Mouse (Mus musculus): ENCODE results near the gene Slc44a2. TPM values are rescaled to one million over a fixed set of nuclear protein-coding genes. Genes with fewer than 3 reads are reported as not detected.

Gene Slc44a2
- polyA plus RNA-seq, 1 experiment from 2014 or later = 14.4 TPM

- no peaks in the 10 kb centered on the region for H3K9me3 ChIP-seq (ENCODE audit: low read length)
- peak overlapping the region; percentile 84 for H3K4me2 ChIP-seq (ENCODE audit: low read depth, low read length)
- H3K4me3 ChIP-seq (ENCODE audit: low read depth, low read length) = peak overlapping the region; percentile 81
- WGBS (ENCODE audit: insufficient replicate concordance) = 11% methylated on average over 3 of the region's 3 CpGs
- ATAC-seq (no peak), DNase-seq (no peak)
- peaks cover 29% of the 10 kb centered on the region for H3K4me1 ChIP-seq (ENCODE audit: insufficient read depth)
- peak overlapping the region; percentile 95 for H3K27ac ChIP-seq (ENCODE audit: low read depth)
- H3K9ac ChIP-seq (replicated peaks) = peak overlapping the region; percentile 92
- TF ChIP-seq CTCF (IDR thresholded peaks at IDR 0.05; ENCODE audit: low read depth) (no peak), EP300 (IDR thresholded peaks at IDR 0.05; ENCODE audit: low read depth) (no peak)
- no peaks in the 10 kb centered on the region for H3K27me3 ChIP-seq (ENCODE audit: insufficient read depth, low read length)
- peaks cover 38% of the 10 kb centered on the region for H3K36me3 ChIP-seq (replicated peaks; ENCODE audit: insufficient read depth, low read length)
Measured at GRCm38 (mm10) chr9:21286753-21287152, 33.7 kb upstream of the Slc44a2 start.

DNA sequence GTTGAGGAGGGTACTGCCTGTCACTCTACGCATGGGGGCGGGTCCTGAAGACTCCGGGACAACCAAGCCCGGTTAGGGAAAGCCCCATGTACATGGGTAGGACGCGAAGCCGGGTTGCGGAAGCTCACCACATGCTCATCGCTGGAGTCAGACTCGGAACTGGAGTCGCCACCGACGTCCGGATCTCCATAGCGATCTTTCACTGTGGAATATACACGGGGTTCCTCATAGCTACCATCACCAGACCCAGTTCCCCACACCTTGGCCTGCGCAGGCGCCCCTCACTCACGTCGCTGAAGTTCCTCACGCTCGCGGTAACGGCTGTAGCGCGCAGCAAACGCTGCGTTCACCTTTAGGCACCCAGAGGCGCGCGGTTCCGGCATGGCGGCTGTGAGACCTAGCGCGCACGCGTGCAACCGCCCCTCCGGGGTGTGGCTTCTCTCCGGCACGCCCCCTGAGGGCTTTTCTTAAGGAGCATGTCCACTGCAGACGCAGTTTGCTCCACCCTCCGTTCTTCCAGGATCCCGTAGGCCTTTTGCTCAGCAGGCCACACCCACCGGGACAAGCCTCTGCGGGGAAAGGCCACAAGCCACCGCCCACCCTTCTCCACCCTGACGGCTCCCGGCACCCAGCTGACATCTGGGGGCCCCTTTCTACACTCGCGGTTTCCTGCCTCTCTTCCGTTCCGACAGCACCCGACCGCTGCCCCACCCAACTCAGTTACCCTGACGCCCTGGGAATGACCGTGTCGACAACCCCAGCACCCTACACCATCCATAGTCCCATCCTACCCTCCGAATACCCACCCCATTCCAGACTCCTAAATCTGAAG is 32.7 kb upstream of the Slc44a2 start, which contains the start of gene Kri1:
Gene Kri1, minus strand, starts transcription at position 399 of the 832 bp plus-strand sequence.
- peak; percentile 64 for ATAC-seq
- DNase-seq = peak; percentile 99
- Histone ChIP-seq H3K9ac (replicated peaks) (peak within 1 kb of the TSS; percentile 92), H3K4me2 (ENCODE audit: low read depth, low read length) (peak within 1 kb of the TSS; percentile 84), H3K4me3 (ENCODE audit: low read depth, low read length) (peak within 1 kb of the TSS; percentile 81), H3K27ac (ENCODE audit: low read depth) (peak within 1 kb of the TSS; percentile 95), H3K36me3 (replicated peaks; ENCODE audit: insufficient read depth, low read length) (peaks cover 29% of the 10 kb centered on the region), H3K27me3 (ENCODE audit: insufficient read depth, low read length) (no peaks in the 10 kb centered on the region), H3K4me1 (ENCODE audit: insufficient read depth) (peaks cover 29% of the 10 kb centered on the region), H3K9me3 (ENCODE audit: low read length) (no peaks in the 10 kb centered on the region)
- WGBS (ENCODE audit: insufficient replicate concordance) = under 1% methylated on average over 59 of the region's 59 CpGs
- TF ChIP-seq CTCF (IDR thresholded peaks at IDR 0.05; ENCODE audit: low read depth) = no peak
- peak; percentile 61 for TF ChIP-seq EP300 (IDR thresholded peaks at IDR 0.05; ENCODE audit: low read depth)

- peak overlapping the region; percentile 95 for H3K27ac ChIP-seq (ENCODE audit: low read depth)
- H3K36me3 ChIP-seq (replicated peaks; ENCODE audit: insufficient read depth, low read length) = peaks cover 27% of the 10 kb centered on the region
- no peak for TF ChIP-seq CTCF (IDR thresholded peaks at IDR 0.05; ENCODE audit: low read depth)
- TF ChIP-seq EP300 (IDR thresholded peaks at IDR 0.05; ENCODE audit: low read depth) = 0 out of 2 replicates have a peak, but pooled peaks have one; percentile 5
- 54% methylated on average over 13 of the region's 13 CpGs for WGBS (ENCODE audit: insufficient replicate concordance)
- H3K4me3 ChIP-seq (ENCODE audit: low read depth, low read length) = peak overlapping the region; percentile 81
- peak; percentile 52 for DNase-seq
- H3K9me3 ChIP-seq (ENCODE audit: low read length) = no peaks in the 10 kb centered on the region
- no peaks in the 10 kb centered on the region for H3K27me3 ChIP-seq (ENCODE audit: insufficient read depth, low read length)
- peak overlapping the region; percentile 84 for H3K4me2 ChIP-seq (ENCODE audit: low read depth, low read length)
- peak overlapping the region; percentile 92 for H3K9ac ChIP-seq (replicated peaks)
- ATAC-seq = no peak
- peaks cover 29% of the 10 kb centered on the region for H3K4me1 ChIP-seq (ENCODE audit: insufficient read depth)
Measured at GRCm38 (mm10) chr9:21288404-21289336, 31.8 kb upstream of the Slc44a2 start.

- Histone ChIP-seq H3K4me3 (ENCODE audit: low read depth, low read length) (peak overlapping the region; percentile 81), H3K27me3 (ENCODE audit: insufficient read depth, low read length) (no peaks in the 10 kb centered on the region), H3K4me1 (ENCODE audit: insufficient read depth) (peaks cover 28% of the 10 kb centered on the region), H3K36me3 (replicated peaks; ENCODE audit: insufficient read depth, low read length) (peaks cover 23% of the 10 kb centered on the region), H3K9ac (replicated peaks) (peak overlapping the region; percentile 92), H3K4me2 (ENCODE audit: low read depth, low read length) (peak overlapping the region; percentile 84), H3K9me3 (ENCODE audit: low read length) (no peaks in the 10 kb centered on the region), H3K27ac (ENCODE audit: low read depth) (peak overlapping the region; percentile 95)
- no peak for ATAC-seq
- WGBS (ENCODE audit: insufficient replicate concordance) = 69% methylated on average over 2 of the region's 2 CpGs
- DNase-seq = no peak
- TF ChIP-seq EP300 (IDR thresholded peaks at IDR 0.05; ENCODE audit: low read depth) (no peak), CTCF (IDR thresholded peaks at IDR 0.05; ENCODE audit: low read depth) (no peak)
Measured at GRCm38 (mm10) chr9:21289337-21289671, 31.2 kb upstream of the Slc44a2 start.

- DNase-seq = no peak
- H3K4me1 ChIP-seq (ENCODE audit: insufficient read depth) = peaks cover 21% of the 10 kb centered on the region
- H3K27me3 ChIP-seq (ENCODE audit: insufficient read depth, low read length) = no peaks in the 10 kb centered on the region
- peak overlapping the region; percentile 92 for H3K9ac ChIP-seq (replicated peaks)
- H3K4me3 ChIP-seq (ENCODE audit: low read depth, low read length) = peak overlapping the region; percentile 81
- H3K9me3 ChIP-seq (ENCODE audit: low read length) = no peaks in the 10 kb centered on the region
- 0 out of 2 replicates have a peak, but pooled peaks have one; percentile 0 for ATAC-seq
- peak overlapping the region; percentile 84 for H3K4me2 ChIP-seq (ENCODE audit: low read depth, low read length)
- peaks cover 13% of the 10 kb centered on the region for H3K36me3 ChIP-seq (replicated peaks; ENCODE audit: insufficient read depth, low read length)
- under 1% methylated on average over 20 of the region's 20 CpGs for WGBS (ENCODE audit: insufficient replicate concordance)
- no peak for TF ChIP-seq CTCF (IDR thresholded peaks at IDR 0.05; ENCODE audit: low read depth)
- no peak for TF ChIP-seq EP300 (IDR thresholded peaks at IDR 0.05; ENCODE audit: low read depth)
- H3K27ac ChIP-seq (ENCODE audit: low read depth) = peak overlapping the region; percentile 95
Measured at GRCm38 (mm10) chr9:21290589-21290988, 29.9 kb upstream of the Slc44a2 start.
